Mouse (Mus musculus): ENCODE results near the gene Cd99l2.

DNA sequence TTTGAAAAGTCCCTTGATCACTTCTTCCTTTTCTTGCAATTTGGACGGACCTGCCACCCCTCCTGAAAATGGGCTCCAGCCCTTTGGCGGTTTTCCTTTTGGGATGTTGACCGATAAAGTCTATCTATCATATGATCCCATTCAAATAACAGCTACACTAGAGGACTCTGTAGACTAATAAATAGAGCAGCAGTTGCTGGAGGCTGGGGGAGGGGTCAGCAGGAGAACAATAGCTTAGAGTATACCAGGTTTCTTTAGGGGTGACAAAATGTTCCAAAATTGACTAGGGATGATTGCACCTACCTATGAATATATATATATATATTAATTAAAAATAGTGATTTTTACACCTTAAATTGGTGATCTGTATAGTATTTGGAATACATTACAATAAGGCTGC, 35.5 kb upstream of the Cd99l2 start:
- no peak for TF ChIP-seq CTCF (IDR thresholded peaks at IDR 0.05; ENCODE audit: control insufficient read depth, insufficient read depth, low read length)
- TF ChIP-seq POLR2A (IDR thresholded peaks at IDR 0.05; ENCODE audit: borderline replicate concordance, control insufficient read depth, low read depth, low read length), result no peak

All from bone marrow, adult 2 months (tissue).